In genomic region chr12:117176259-117176823, GRCm38 (mm10) we compare ENCODE assay signal across 19 mouse cellular contexts.
DNase-seq lines count a peak whose midpoint lies in the region; ATAC-seq and TF ChIP-seq lines count a peak whose summit lies in the region.
"Had no signal": no experiment of that assay in that cellular context is flagged by ENCODE, and none has a peak within 500 bp of the region (broad histone marks: within the 10 kb centered on the region; RNA-seq: fewer than 3 reads in every experiment).

No protein-coding gene starts in this region.

- intact Hi-C loops in gastrocnemius, postnatal 14 days (cut with DNase I; ENCODE audit: low total_unique reads), result no loop called here

- 0 out of 2 replicates have a peak, but pooled peaks cover 2% of the 10 kb centered on the region for H3K27me3 ChIP-seq in forebrain, embryonic 14.5 days (replicated peaks; ENCODE audit: control insufficient read depth, insufficient read depth, low read length)
- H3K27me3 ChIP-seq in hindbrain, embryonic 15.5 days, result no peaks in the 10 kb centered on the region
- H3K27me3 ChIP-seq in midbrain, embryonic 16.5 days (ENCODE audit: control insufficient read depth, insufficient read depth, low read depth, low read length), result no peaks in the 10 kb centered on the region

- H3K27ac ChIP-seq in forebrain, embryonic 14.5 days (ENCODE audit: low read depth, low read length), result peak overlapping the region; percentile 93
- H3K27ac ChIP-seq in hindbrain, embryonic 15.5 days (replicated peaks), result peak overlapping the region; percentile 42
- H3K27ac ChIP-seq in midbrain, embryonic 16.5 days (ENCODE audit: low read length), result peak overlapping the region; percentile 84
- H3K27ac ChIP-seq: embryonic facial prominence, embryonic 15.5 days; limb, embryonic 12.5 days; liver, embryonic 14.5 days; stomach, postnatal 0 days had no signal

- peak; percentile 84 for DNase-seq in brain, embryonic 14.5 days (ENCODE audit: low read depth)
- DNase-seq in forebrain, embryonic 14.5 days (ENCODE audit: low spot score), result peak; percentile 71
- DNase-seq in gastrocnemius, postnatal 14 days, result no peak
- no peak for DNase-seq in adrenal gland, postnatal 14 days
- no peak for DNase-seq in frontal cortex, postnatal 25 days (ENCODE audit: low spot score in 2 of 2)
- no peak for DNase-seq in lung, postnatal 25 days (ENCODE audit: low spot score)
- DNase-seq: cerebellum, adult 18-20 months; gastrocnemius, postnatal 36 days; heart, postnatal 36 days; kidney, postnatal 36 days had no signal

- no peaks in the 10 kb centered on the region for H3K9me3 ChIP-seq in forebrain, embryonic 14.5 days (replicated peaks; ENCODE audit: control insufficient read depth, low read length)
- H3K9me3 ChIP-seq in hindbrain, embryonic 15.5 days, result no peaks in the 10 kb centered on the region
- H3K9me3 ChIP-seq in midbrain, embryonic 16.5 days (replicated peaks; ENCODE audit: control insufficient read depth, low read length, poor library complexity, severe bottlenecking), result no peaks in the 10 kb centered on the region
- H3K9me3 ChIP-seq: embryonic facial prominence, embryonic 15.5 days; heart, embryonic 12.5 days; limb, embryonic 12.5 days had no signal

- TF ChIP-seq CTCF in brain, embryonic 14.5 days (IDR thresholded peaks at IDR 0.05; ENCODE audit: borderline replicate concordance, extremely low read depth, insufficient read depth, insufficient read length), result no peak

- TF ChIP-seq POLR2A in brain, embryonic 14.5 days (IDR thresholded peaks at IDR 0.05; ENCODE audit: borderline replicate concordance, extremely low read depth, insufficient read depth, insufficient read length, poor library complexity, severe bottlenecking), result no peak

- WGBS in forebrain, embryonic 14.5 days, result 7% methylated on average over 13 of the region's 13 CpGs
- 25% methylated on average over 13 of the region's 13 CpGs for WGBS in hindbrain, embryonic 15.5 days
- 16% methylated on average over 13 of the region's 13 CpGs for WGBS in midbrain, embryonic 16.5 days

- peak; percentile 24 for ATAC-seq in forebrain, embryonic 14.5 days
- ATAC-seq in hindbrain, embryonic 15.5 days (ENCODE audit: low FRiP score, low read depth), result no peak
- ATAC-seq in midbrain, embryonic 16.5 days, result no peak
- ATAC-seq: intestine, postnatal 0 days; lung, postnatal 0 days had no signal

- peak overlapping the region; percentile 19; the same call in 1 of the 2 replicates for H3K4me2 ChIP-seq in forebrain, embryonic 14.5 days (ENCODE audit: low read length)
- H3K4me2 ChIP-seq in hindbrain, embryonic 15.5 days, result no peak overlapping the region
- H3K4me2 ChIP-seq in midbrain, embryonic 16.5 days (ENCODE audit: low read length), result peak overlapping the region; percentile 23
- H3K4me2 ChIP-seq: embryonic facial prominence, embryonic 15.5 days; heart, embryonic 12.5 days; limb, embryonic 12.5 days had no signal

- peak overlapping the region; percentile 47 for H3K9ac ChIP-seq in forebrain, embryonic 14.5 days (ENCODE audit: low read length)
- peak overlapping the region; percentile 12; the same call in 1 of the 2 replicates for H3K9ac ChIP-seq in hindbrain, embryonic 15.5 days
- peak overlapping the region; percentile 55 for H3K9ac ChIP-seq in midbrain, embryonic 16.5 days (ENCODE audit: low read depth, low read length)
- H3K9ac ChIP-seq: embryonic facial prominence, embryonic 15.5 days; heart, embryonic 12.5 days; limb, embryonic 12.5 days; liver, embryonic 14.5 days had no signal

- H3K4me1 ChIP-seq in forebrain, embryonic 14.5 days (ENCODE audit: control insufficient read depth, insufficient read depth, low read length), result peaks cover 46% of the 10 kb centered on the region
- peaks cover 57% of the 10 kb centered on the region for H3K4me1 ChIP-seq in hindbrain, embryonic 15.5 days (replicated peaks)
- H3K4me1 ChIP-seq in midbrain, embryonic 16.5 days (ENCODE audit: control insufficient read depth, insufficient read depth, low read length), result peaks cover 78% of the 10 kb centered on the region

- H3K36me3 ChIP-seq in forebrain, embryonic 14.5 days (ENCODE audit: control insufficient read depth, insufficient read depth, low read length), result no peaks in the 10 kb centered on the region
- H3K36me3 ChIP-seq in hindbrain, embryonic 15.5 days, result no peaks in the 10 kb centered on the region
- no peaks in the 10 kb centered on the region for H3K36me3 ChIP-seq in midbrain, embryonic 16.5 days (ENCODE audit: control insufficient read depth, insufficient read depth, low read length)
- H3K36me3 ChIP-seq: embryonic facial prominence, embryonic 15.5 days; heart, embryonic 12.5 days; limb, embryonic 12.5 days had no signal

- no peak overlapping the region for H3K4me3 ChIP-seq in forebrain, embryonic 14.5 days (ENCODE audit: low read depth, low read length)
- H3K4me3 ChIP-seq in hindbrain, embryonic 15.5 days, result no peak overlapping the region
- no peak overlapping the region for H3K4me3 ChIP-seq in midbrain, embryonic 16.5 days (ENCODE audit: low read depth, low read length)
- H3K4me3 ChIP-seq: embryonic facial prominence, embryonic 15.5 days; heart, embryonic 12.5 days; limb, embryonic 12.5 days had no signal

Comparison
In these comparisons a context has a peak if more than half of its experiments do, and no peak if none do; other contexts are left out.
1. DNase-seq: peak in brain, embryonic 14.5 days (single experiment) and forebrain, embryonic 14.5 days (single experiment); none in gastrocnemius, postnatal 14 days (single experiment), adrenal gland, postnatal 14 days (single experiment), frontal cortex, postnatal 25 days (0 of 2) and lung, postnatal 25 days (single experiment).
2. H3K27ac ChIP-seq: peak in every context shown above with its lines; median percentile 93 in forebrain, embryonic 14.5 days; 84 in midbrain, embryonic 16.5 days; 42 in hindbrain, embryonic 15.5 days.
3. Peak in every context shown above with its lines, with median percentiles within 50 percentile points of each other: H3K9ac ChIP-seq.